Mouse (Mus musculus) small intestine, adult 2 months (tissue): ENCODE results near the gene Zfr. TPM values are rescaled to one million over a fixed set of nuclear protein-coding genes. Genes with fewer than 3 reads are reported as not detected.
A peak's percentile ranks its signal among the peaks of the same experiment; 100 is the strongest.

Source experiments
- H3K27ac ChIP-seq: fragments of 200-500 bp; 2 replicates; pipeline ENCODE4 v1.5.1; 2012; ENCODE audit warnings: low read depth, low read length, control low read depth, inconsistent platforms; ENCODE audit not compliant: insufficient read depth
- H3K27me3 ChIP-seq: fragments of 200-500 bp; 2 replicates; pipeline ENCODE4 v1.6.1; 2012; ENCODE audit warnings: mild to moderate bottlenecking, moderate library complexity, low read length, inconsistent platforms; ENCODE audit not compliant: control insufficient read depth, insufficient read depth
- H3K36me3 ChIP-seq: fragments of 200-500 bp; 2 replicates; pipeline ENCODE4 v1.6.1; 2012; ENCODE audit warnings: mild to moderate bottlenecking, low read length, control low read depth, inconsistent platforms; ENCODE audit not compliant: control insufficient read depth, insufficient read depth
- H3K4me1 ChIP-seq: fragments of 200-500 bp; 2 replicates; pipeline ENCODE4 v1.6.1; 2012; ENCODE audit warnings: low read length, inconsistent platforms, mixed read lengths; ENCODE audit not compliant: control insufficient read depth, insufficient read depth, insufficient read length
- H3K4me3 ChIP-seq: fragments of 200-500 bp; 2 replicates; pipeline ENCODE4 v1.5.1; 2012; ENCODE audit warnings: low read depth, mild to moderate bottlenecking, control low read depth, inconsistent platforms, low read length, moderate library complexity
- CTCF ChIP-seq: fragments of 200-500 bp; IDR thresholded peaks from 2 replicates; pipeline ENCODE4 v1.5.1; 2012; ENCODE audit warnings: low read depth, mild to moderate bottlenecking, control low read depth, inconsistent platforms, low read length, moderate library complexity, mixed read lengths; ENCODE audit not compliant: insufficient replicate concordance, insufficient read length; ENCODE audit errors: extremely low read depth
- POLR2A ChIP-seq: fragments of 200-500 bp; IDR thresholded peaks from 2 replicates; pipeline ENCODE4 v1.6.1; 2012; ENCODE audit warnings: low read depth, mild to moderate bottlenecking, control low read depth, inconsistent platforms, low read length, moderate library complexity
- WGBS: fragments of 180-500 bp; shearing (Covaris S2); methylation state at CpG from one replicate; pipeline ENCODE4 v1.1.7; 2018; 5-methylcytosine and 5-hydroxymethylcytosine counted together
- polyA plus RNA-seq: library from polyadenylated mRNA; depleted of rRNA; stranded (reverse); fragments of >200 nt; gene quantifications from 2 replicates; pipeline ENCODE4 v1.2.3, GENCODE M21; 2012

Zfr gene
- polyA plus RNA-seq, 1 experiment, result 145 TPM

DNA sequence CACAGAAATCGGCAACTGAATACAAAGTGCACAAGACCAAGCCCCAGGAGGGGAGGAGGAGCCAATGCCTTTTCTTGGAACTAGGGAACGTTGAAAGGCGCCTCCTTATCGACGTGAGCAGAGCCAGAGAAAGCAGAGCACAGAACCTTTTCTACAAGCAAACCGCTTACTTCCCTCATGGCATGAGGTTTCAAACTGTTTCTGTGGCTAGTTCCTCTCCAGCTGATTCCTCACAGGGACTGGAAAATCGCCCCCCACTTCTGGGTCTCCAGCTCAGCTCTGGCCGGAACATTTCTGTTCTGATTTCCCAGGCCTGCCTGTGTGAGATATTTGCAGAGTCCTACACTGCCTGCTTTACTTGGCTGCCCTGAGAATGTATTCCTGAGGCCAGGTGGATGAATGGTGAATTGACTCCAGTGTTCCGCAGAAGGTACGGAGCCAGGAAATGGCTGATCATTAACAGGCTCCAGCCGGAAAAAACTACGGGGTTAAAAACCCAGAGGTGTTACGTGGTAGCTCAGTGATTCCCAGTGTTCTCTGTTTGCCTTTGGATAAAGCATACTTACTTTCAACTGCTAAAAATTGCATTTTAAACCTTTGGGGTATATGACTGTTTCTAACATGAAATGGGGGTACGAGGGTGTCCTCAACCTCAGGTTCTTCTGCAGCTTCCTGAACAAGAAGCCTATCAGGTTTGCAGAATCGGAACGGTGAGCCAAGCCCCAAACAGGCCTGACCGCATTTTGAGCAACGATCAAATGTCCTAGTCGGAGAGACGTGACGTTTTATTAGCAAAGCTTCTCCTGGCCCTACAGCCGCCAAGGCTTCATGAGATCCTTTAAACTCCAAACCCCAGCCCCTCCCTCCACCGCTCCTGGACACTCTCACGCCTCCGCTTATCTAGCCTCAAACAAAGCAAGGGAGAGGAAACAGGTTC lies 76.5 kb downstream of the Zfr start:
- Histone ChIP-seq H3K27ac (peak overlapping the region; percentile 77), H3K4me1 (peaks cover 13% of the 10 kb centered on the region; the same call in 1 of the 2 replicates), H3K36me3 (peaks cover 4% of the 10 kb centered on the region; the same call in 1 of the 2 replicates), H3K4me3 (peak overlapping the region; percentile 44), H3K27me3 (no peaks in the 10 kb centered on the region)
- TF ChIP-seq POLR2A (no peak), CTCF (no peak; the same call in 1 of the 2 replicates)
- 9% methylated on average over 25 of the region's 25 CpGs for WGBS

GRCm38 (mm10) chr15:12194817-12195735 lies 77.4 kb downstream of the Zfr start:
- Histone ChIP-seq H3K27me3 (no peaks in the 10 kb centered on the region), H3K27ac (peak overlapping the region; percentile 77), H3K36me3 (peaks cover 4% of the 10 kb centered on the region; the same call in 1 of the 2 replicates), H3K4me1 (peaks cover 13% of the 10 kb centered on the region; the same call in 1 of the 2 replicates), H3K4me3 (peak overlapping the region; percentile 44)
- TF ChIP-seq POLR2A (no peak), CTCF (no peak)
- WGBS, result 21% methylated on average over 20 of the region's 20 CpGs

DNA sequence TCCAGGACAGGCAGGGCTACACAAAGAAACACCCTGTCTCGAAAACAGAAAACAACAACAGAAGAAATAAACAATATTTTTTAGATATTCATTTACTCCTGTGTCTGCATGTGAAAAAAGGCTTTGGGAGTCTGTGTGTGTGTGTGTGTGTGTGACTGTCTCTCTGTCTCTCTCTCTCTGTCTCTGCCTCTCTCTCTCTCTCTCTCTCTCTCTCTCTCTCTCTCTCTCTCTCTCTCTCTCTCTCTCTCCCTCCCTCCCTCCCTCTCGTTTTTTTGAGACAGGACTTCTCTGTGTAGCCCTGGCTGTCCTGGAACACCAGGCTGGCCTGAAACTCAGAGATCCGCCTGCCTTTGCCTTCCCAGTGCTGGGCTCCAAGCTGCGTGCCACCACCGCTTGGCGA lies 78.3 kb downstream of the Zfr start:
- TF ChIP-seq POLR2A (no peak), CTCF (no peak)
- H3K4me1 ChIP-seq, result peaks cover 13% of the 10 kb centered on the region; the same call in 1 of the 2 replicates
- 76% methylated on average over 5 of the region's 6 CpGs for WGBS
- H3K27me3 ChIP-seq, result no peaks in the 10 kb centered on the region
- no peak overlapping the region for H3K27ac ChIP-seq
- no peaks in the 10 kb centered on the region for H3K36me3 ChIP-seq
- no peak overlapping the region for H3K4me3 ChIP-seq

GRCm38 (mm10) chr15:12196410-12197191 lies 79.0 kb downstream of the Zfr start:
- no peak overlapping the region for H3K27ac ChIP-seq
- TF ChIP-seq POLR2A (no peak), CTCF (peak; percentile 92; the same call in 1 of the 2 replicates)
- 17% methylated on average over 22 of the region's 22 CpGs for WGBS
- H3K27me3 ChIP-seq, result no peaks in the 10 kb centered on the region
- H3K36me3 ChIP-seq, result no peaks in the 10 kb centered on the region
- peaks cover 13% of the 10 kb centered on the region; the same call in 1 of the 2 replicates for H3K4me1 ChIP-seq
- H3K4me3 ChIP-seq, result no peak overlapping the region

DNA sequence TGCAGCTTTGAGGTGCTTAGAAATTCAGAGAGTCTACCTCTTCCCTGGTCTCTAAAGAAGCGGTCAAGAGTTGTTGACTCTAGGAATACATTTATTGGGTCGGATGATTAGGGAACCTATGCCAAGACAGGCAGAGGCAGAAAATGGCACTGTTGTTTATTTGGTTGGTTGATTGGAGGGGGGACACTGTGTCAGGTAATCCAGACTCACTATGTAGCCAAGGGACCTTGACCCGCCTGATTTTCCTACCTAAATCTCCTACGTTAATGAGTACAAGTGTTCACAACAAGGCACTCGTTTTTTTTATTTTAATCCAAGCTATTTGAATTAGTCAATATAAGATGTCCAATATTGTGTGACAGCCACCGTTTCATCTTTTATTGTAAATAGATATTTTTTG lies 79.7 kb downstream of the Zfr start:
- no peak overlapping the region for H3K27ac ChIP-seq
- TF ChIP-seq POLR2A (no peak), CTCF (no peak)

GRCm38 (mm10) chr15:12200021-12200420 lies 82.4 kb downstream of the Zfr start:
- H3K4me3 ChIP-seq, result no peak overlapping the region
- TF ChIP-seq POLR2A (no peak), CTCF (no peak)
- H3K36me3 ChIP-seq, result no peaks in the 10 kb centered on the region
- WGBS, result 77% methylated on average over 7 of the region's 7 CpGs
- H3K4me1 ChIP-seq, result peaks cover 13% of the 10 kb centered on the region; the same call in 1 of the 2 replicates
- H3K27me3 ChIP-seq, result no peaks in the 10 kb centered on the region
- H3K27ac ChIP-seq, result no peak overlapping the region

More for the DNA sequence above, 79.7 kb downstream of the Zfr start:
- Histone ChIP-seq H3K27me3 (no peaks in the 10 kb centered on the region), H3K36me3 (no peaks in the 10 kb centered on the region), H3K4me1 (peaks cover 13% of the 10 kb centered on the region; the same call in 1 of the 2 replicates), H3K4me3 (no peak overlapping the region)
- WGBS, result 52% methylated on average over 6 of the region's 6 CpGs
